Mouse (Mus musculus) adrenal gland, adult 10 weeks (tissue): ENCODE results near the gene Aebp1. TPM values are rescaled to one million over a fixed set of nuclear protein-coding genes. Genes with fewer than 3 reads are reported as not detected.

ENCODE experiments used
- polyA plus RNA-seq: library from polyadenylated mRNA; stranded (reverse); fragments of 350-450 nt; fragmentation: Illumina TruSeq; extraction: RNeasy Lipid Tissue Mini Kit (QIAGEN cat#74804); gene quantifications from one replicate; pipeline ENCODE4 v1.2.3, GENCODE M21; 2014; ENCODE audit warnings: low read depth, low replicate concordance

The Aebp1 gene
- 27.5 TPM for polyA plus RNA-seq

DNA sequence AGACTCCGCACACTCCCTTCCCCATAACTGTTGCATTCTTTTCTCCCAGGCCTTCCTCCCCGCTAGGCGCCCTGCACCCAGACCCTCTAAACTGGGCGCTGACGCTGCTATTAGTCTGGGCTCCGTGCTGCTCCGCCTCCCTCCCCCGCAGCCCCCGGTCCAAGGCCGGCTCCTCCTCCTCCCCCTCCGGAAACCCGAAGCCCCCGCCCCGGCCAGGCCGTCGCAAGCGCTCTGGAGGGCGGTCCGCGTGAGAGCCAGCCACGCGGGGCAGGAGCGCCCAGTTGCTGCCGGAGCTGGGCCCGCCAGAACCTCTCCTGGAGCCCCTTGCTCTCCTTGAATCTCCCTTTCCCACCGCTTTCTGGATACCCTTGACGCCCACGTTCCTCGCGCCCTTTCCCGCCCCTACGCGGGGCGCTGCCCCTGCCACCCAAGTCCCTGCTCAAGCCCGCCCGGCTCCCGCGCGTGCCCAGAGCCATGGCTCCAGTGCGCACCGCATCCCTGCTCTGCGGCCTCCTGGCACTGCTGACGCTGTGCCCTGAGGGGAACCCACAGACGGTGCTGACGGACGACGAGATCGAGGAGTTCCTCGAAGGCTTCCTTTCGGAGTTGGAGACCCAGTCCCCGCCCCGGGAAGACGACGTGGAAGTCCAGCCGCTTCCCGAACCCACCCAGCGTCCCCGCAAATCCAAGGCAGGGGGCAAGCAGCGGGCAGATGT is at the start of gene Aebp1:
Gene Aebp1, plus strand, starts transcription at position 270 of the 716 bp plus-strand sequence.

DNA sequence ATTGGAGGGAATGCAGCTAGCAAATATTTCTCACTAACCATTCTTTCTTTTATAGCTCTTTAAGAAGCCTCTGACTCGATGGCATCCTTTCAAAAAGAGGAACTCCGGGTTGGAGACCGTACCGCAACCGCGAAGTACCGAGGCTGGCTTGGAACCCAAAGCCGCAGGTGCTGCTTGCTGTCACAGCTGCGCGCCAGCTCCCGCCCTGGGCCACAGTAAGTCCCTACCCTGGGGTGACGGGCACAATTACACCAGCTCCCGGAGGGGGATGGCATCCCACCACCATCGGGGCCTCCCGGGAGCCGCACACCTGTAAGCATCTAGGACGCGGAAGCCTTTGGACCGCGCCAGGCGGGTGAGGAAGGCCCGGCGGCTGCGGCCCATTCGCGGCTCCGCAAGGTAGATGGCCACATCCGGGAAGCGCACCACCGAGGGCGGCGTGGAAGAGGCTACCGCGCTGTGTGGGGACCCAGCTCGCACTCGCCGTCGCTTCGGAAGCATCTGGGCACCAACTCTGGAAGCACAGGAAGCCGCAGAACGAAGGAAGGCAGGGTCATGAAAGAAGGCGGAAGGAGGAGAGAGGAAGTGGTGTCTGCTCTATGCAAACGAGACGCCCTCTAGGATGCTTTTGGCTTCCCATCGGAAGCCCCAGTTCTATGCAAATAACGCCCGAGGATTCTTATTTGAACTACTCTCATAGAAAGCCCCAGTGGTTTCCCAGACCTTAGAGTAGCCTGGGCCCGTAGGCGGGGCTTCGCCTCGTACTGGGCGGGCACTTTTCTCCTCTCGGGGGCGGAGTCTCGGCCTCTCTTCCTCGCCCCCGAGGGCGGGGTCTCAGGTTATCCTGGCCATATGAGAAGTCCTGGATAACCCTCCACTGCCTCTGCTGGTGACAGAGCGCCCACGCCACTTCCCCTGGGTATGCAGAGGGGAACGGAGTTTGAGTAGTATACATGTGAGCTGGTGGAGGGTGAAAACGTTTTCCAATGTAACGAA is 24.2 kb upstream of the Aebp1 start, which contains the start of gene Polm:
Gene Polm, minus strand, starts transcription at position 766 of the 996 bp plus-strand sequence.

GRCm38 (mm10) chr11:5877921-5878526 is 16.3 kb downstream of the Aebp1 start, which contains the start of gene Pold2:
Gene Pold2, minus strand, starts transcription at chr11:5878292.

DNA sequence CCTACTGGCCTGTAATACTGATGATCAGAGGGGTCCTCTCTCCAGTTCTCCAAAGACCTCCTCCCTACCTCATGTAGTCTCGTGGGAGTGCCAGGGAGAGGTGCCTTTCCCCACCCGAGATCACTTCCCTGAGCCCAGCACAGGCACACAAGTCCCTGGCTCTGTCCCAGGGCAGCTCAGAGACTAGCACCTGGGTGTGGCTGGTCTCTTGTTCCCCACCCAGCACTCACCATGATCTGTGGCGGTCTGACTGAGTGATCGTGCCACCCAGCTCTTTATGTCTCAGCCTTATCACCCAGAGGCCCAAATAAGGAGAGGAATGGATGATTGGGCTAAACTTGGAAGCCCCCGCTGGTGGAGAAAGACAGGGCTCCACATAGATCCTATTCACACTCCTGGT is 36.8 kb downstream of the Aebp1 start, which contains the start of gene Myl7:
Gene Myl7, minus strand, starts transcription at position 252 of the 400 bp plus-strand sequence.

Other genes with a start within 250 kb of the Aebp1 start
- 10.4 TPM for gene Mrps24, start 146.3 kb upstream of the Aebp1 start, polyA plus RNA-seq
- 7.7 TPM for gene Urgcp, start 99.6 kb upstream of the Aebp1 start, polyA plus RNA-seq
- gene Dbnl, start 73.5 kb upstream of the Aebp1 start, polyA plus RNA-seq = 4.5 TPM
- gene Pgam2, start 58.2 kb upstream of the Aebp1 start, polyA plus RNA-seq = not detected
- 0.47 TPM for gene Polm, start 23.9 kb upstream of the Aebp1 start, polyA plus RNA-seq
- gene Pold2, start 16.3 kb downstream of the Aebp1 start, polyA plus RNA-seq = 1.1 TPM
- gene Myl7, start 36.8 kb downstream of the Aebp1 start, polyA plus RNA-seq = not detected
- not detected for gene Gck, start 88.1 kb downstream of the Aebp1 start, polyA plus RNA-seq
- 47.7 TPM for gene Ykt6, start 93.7 kb downstream of the Aebp1 start, polyA plus RNA-seq
- 3.1 TPM for gene Camk2b, start 204.4 kb downstream of the Aebp1 start, polyA plus RNA-seq